Mouse (Mus musculus) forebrain, embryonic 15.5 days (tissue): ENCODE measurements around the gene Mitf. TPM values are rescaled to one million over a fixed set of nuclear protein-coding genes. Genes with fewer than 3 reads are reported as not detected.

Source experiments
- polyA plus RNA-seq: library from polyadenylated mRNA; unstranded; fragments of >200 nt; fragmentation: Nextera tagmentation; extraction: Ambion mirVana; gene quantifications from 2 replicates; pipeline ENCODE4 v1.2.1, GENCODE M21; 2015

The Mitf gene
- polyA plus RNA-seq, 1 experiment from 2014 or later: 1.9 TPM

Other genes starting within 250 kb of the Mitf start
- gene Frmd4b, start 189.5 kb upstream of the Mitf start, polyA plus RNA-seq: 49.0 and 51.0 TPM in 2 replicates